Mouse (Mus musculus) embryo, embryonic 11.5 days (tissue): ENCODE measurements at regions not wholly inside any gene's neighbourhood (a gene's known extent, or its start where the extent isn't known, plus 50 kb on each side); places are given as distances from the start of the nearest gene placed in this dataset.

ENCODE experiments used
- DNase-seq: peaks from one replicate; pipeline ENCODE4 v3.0.0-alpha.2; 2012; ENCODE audit warnings: low read depth, low spot score

GRCm38 (mm10) chr12:107759291-107759690, 244.1 kb downstream of the Bcl11b start:
- DNase-seq: no peak

GRCm38 (mm10) chr12:107759911-107760310, 243.5 kb downstream of the Bcl11b start:
- no peak for DNase-seq

DNA sequence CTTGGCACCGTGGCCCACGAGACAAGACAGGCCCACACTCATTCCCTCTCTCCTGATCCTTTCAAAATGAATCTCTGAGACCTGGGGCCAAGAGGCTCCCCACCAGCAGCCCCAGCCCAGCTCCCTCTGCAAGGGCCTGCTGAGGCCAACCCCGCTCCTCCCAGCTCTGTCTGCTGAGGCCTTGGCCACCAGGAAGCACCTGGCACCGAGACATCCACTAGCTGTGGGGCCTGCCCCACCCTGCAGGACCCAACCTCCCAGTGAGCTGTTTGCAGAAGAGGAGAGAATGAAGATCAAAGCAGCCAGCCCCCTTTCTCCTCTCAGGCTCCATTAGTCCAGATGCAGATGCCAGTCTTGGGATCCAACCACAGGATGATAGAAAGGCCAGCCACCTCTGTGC, 241.3 kb downstream of the Bcl11b start:
- DNase-seq: no peak

- DNase-seq: no peak
Measured at GRCm38 (mm10) chr12:107769801-107770515, 233.4 kb downstream of the Bcl11b start.

- DNase-seq: no peak
Measured at GRCm38 (mm10) chr12:107770516-107770836, 232.9 kb downstream of the Bcl11b start.

- no peak for DNase-seq
Measured at GRCm38 (mm10) chr12:107771325-107771724, 232.1 kb downstream of the Bcl11b start.

GRCm38 (mm10) chr12:107771809-107772208, 231.6 kb downstream of the Bcl11b start:
- no peak for DNase-seq

GRCm38 (mm10) chr12:107778046-107778445, 225.4 kb downstream of the Bcl11b start:
- no peak for DNase-seq

GRCm38 (mm10) chr12:107779306-107780057, 223.9 kb downstream of the Bcl11b start:
- DNase-seq: no peak

DNA sequence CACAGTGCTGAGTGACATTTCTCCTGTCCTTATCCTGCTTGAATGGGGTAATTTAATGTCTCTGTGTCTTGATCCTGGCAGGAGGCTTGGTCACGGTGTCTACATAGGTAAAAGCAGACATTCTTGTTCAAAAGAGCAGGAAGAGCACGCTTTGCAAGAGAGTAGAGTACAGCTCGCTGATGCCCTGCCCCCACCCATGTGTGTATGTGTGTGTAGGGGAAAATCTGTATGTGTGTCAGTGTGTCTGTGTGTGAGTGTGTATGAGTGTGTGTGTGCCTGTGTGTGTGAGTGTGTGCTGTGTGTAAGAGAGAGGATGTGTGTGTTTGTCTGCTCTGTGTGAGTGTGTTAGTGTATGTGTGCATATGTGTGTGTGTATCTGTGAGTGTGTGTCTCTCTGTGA, 221.3 kb downstream of the Bcl11b start:
- DNase-seq: no peak

GRCm38 (mm10) chr12:107783831-107784230, 219.6 kb downstream of the Bcl11b start:
- no peak for DNase-seq

DNA sequence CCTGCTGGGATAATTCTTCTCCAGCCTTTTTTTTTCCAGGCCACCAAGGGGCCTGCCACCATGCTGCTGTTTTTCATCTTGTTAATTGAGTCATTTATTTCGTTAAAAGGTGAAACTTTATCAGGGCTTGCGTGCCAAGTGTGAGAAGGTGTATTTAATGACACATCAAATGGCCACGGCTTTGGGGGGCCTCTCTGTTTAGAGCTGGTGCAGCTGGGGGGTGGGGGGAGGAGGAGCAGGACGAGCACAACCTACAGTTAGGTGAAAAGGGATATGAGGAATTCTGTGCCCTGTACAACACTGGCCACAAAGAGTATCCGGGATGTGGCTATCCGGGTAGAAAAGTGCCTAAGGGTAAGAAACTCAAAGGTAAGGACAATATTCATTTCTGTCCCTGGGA, 213.6 kb downstream of the Bcl11b start:
- DNase-seq: no peak

- DNase-seq: no peak
Measured at GRCm38 (mm10) chr12:107800296-107800695, 203.1 kb downstream of the Bcl11b start.

GRCm38 (mm10) chr12:107807634-107808033, 195.8 kb downstream of the Bcl11b start:
- DNase-seq: peak; percentile 31

DNA sequence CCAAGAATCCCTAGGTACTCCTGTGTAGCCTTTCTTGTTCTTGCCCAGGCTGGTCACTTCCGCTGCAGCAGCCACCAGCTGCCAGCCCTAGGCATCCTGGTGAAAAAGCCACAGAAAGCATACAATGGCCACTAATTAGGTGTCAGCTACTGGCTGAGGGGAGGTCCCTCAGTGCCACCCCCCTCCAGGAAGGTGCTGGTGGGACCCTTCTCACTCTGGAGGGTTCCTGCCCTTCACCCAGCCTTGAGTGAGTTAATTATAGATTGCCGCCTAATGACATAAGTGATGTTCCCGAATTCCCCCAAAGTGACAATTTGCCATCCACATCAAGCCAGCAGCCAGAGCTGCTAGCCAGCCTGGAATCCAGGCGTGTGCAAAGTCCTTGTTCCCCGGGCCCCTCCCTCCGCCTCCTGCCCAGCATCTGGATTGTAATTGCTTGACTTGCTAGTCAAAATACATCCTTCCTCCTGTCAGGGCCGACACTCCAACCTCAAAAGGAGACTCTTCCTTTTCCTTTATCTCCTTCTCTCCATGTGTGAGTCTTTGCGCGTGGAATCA, 195.2 kb downstream of the Bcl11b start:
- DNase-seq: no peak

DNA sequence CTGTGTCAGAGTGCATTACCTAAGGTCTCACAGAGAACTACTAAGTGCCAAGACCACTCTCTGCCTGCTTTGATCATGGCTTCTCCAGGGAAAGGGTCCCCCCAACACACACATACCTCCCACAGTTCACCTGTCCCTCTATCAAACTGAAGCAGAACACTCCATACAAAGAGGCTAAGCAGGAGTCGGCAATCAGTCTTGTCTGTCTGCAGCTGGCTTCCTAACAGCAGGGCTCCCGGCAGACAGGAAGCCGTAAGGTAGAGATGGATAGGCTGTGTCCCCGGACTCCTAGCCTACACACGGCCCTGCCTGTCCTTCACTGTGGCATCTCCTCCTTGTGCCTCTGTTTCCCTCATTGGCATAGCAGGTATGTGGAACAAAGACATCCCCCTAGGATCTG, 192.2 kb downstream of the Bcl11b start:
- no peak for DNase-seq

DNA sequence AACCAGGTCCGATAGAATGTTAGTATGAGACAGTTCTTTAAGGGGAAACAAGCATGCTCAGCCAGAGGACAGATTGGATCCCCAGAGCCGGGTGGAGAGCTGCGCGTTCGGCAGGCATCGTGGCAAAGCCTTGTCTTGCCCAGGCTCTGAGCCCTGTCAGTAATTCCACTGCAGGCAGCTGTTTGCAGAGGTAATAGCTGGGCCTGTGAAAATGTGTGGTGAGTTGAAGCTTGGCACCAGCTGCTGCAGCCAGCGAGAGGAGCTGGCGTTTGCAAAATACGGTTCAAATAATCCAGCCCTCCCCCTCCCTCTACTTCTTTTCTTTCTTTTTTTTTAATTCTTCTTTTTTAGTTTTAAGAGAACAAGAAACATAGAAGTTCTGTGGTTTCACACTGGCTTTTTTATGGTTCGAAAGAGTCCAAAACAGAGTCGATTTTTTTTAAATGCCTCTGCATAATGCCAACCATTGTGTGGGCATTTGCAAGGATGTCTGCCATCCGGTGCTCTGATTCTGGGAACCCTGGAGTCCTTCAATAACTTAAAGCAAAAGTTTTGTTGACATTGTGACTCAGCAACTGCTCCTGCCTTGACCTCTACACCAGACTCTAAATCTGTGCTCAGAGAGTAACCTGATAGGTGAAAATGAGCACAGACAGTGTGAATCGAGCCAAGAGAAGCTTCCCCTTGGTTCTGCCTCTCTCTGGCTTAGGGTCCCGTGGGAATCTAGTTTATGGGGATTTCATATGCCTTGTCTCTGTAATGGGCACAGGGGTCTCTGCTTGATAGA, 190.7 kb downstream of the Bcl11b start:
- DNase-seq: no peak

- DNase-seq: no peak
Measured at GRCm38 (mm10) chr12:107814926-107815325, 188.5 kb downstream of the Bcl11b start.

DNA sequence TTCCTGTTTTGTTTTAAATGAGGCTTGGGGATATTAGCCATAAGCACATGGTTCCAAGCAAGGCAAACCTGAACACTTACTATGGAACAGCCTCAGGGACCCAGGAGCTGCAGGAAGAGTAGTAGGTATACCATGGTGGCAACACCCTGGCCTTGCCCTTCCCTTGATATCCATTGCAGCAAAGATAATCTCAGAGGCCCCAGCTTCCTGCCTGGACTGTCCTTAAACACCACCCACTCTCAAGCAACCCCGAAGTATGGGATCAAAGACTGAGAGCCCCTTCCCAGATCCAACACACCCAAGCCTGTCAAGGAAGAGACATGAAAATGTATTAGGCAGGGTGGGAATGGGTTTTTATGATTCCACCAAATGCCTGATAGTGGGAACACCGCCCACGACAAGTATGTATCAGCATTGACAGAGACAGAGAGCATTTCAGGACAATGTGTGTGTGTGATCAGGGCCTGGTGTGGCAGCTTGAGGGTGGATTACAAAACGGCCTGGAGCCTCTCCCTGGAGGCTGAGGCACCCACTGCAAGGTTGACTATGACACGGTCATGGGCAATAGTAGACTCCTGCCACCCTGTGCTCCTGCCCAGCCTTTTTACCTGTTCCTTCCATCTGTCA, 179.5 kb downstream of the Bcl11b start:
- no peak for DNase-seq

DNA sequence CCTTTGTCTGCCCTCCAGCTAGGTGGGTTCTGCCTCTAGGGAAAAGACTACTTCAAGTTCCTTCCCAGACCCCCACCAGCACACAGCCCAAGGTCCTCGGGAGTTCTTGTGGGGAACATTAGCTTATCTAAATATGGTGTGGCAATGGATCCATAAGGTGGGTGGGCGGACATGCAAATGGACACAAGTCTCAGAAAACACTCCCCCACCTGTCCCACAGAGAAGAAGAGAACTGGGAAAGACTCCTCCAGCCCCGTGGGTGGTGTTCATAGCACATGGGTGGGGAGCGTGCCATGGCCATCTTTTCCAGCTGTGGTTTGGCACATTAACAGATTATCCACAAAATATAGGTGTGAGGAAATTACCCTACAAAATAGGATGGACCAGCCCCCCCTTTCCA, 177.5 kb downstream of the Bcl11b start:
- DNase-seq: no peak

GRCm38 (mm10) chr12:107831400-107832128, 171.8 kb downstream of the Bcl11b start:
- no peak for DNase-seq
